Comparison of ENCODE assay signal across 7 mouse cellular contexts in the genomic region with DNA sequence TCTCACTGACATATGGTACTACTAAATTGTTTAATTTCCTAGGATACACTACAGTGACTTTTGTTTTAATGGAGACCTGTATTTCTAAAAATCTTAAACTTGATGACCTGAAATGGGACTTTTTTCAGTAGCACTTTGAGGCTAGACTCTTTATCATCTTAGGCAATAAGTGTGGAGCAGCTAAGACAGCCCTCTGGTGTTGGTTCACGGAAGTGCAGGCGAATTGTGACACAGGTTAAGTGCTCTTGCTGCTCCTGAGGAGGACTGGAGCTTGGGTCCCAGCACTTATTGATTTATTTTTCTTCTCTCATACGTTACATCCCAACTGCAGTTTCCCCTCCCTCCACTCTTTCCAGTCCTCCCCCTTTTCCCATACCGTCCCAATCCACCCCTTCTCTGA.
A peak's percentile ranks its signal among the peaks of the same experiment; 100 is the strongest.
DNase-seq lines count a peak whose midpoint lies in the region; ATAC-seq and TF ChIP-seq lines count a peak whose summit lies in the region.

No protein-coding gene starts in this region.

- H3K4me1 ChIP-seq in E14TG2a.4 (replicated peaks; ENCODE audit: low read depth, low read length): peaks cover 30% of the 10 kb centered on the region

- peak; percentile 76 for DNase-seq in WW6 (ENCODE audit: low read depth, low spot score)
- peak; percentile 61 to 83 for DNase-seq in cerebellum, postnatal 4 days (ENCODE audit: low spot score in 2 of 2)
- DNase-seq in layer of hippocampus, adult 9-11 months: peak; percentile 76
- peak; percentile 81 to 90 for DNase-seq in spleen, postnatal 10 days (ENCODE audit: low spot score in 2 of 2)

- H3K36me3 ChIP-seq in E14TG2a.4 (ENCODE audit: insufficient read depth, low read length): no peaks in the 10 kb centered on the region

- peak; percentile 94 for ATAC-seq in granulocyte monocyte progenitor cell, adult 5-6 weeks (replicated peaks; ENCODE audit: poor library complexity, severe bottlenecking)
- ATAC-seq in megakaryocyte, adult 5-6 weeks (ENCODE audit: poor library complexity, severe bottlenecking): peak; percentile 88

- H3K4me3 ChIP-seq in E14TG2a.4 (replicated peaks; ENCODE audit: low read length): no peak overlapping the region

- no peaks in the 10 kb centered on the region for H3K27me3 ChIP-seq in E14TG2a.4 (ENCODE audit: insufficient read depth, low read length)

- peak; percentile 90 for TF ChIP-seq CTCF in E14TG2a.4 (conservative IDR thresholded peaks at IDR 0.05; ENCODE audit: low read length)

- H3K9me3 ChIP-seq in E14TG2a.4 (ENCODE audit: low read length): peaks cover 8% of the 10 kb centered on the region
